Mouse (Mus musculus) liver, embryonic 14.5 days (tissue): ENCODE measurements around the gene Kmt2b.

Experiments
- CTCF ChIP-seq: IDR thresholded peaks from 2 replicates; pipeline ENCODE4 v1.5.1; 2016; ENCODE audit warnings: antibody characterized with exemption, low read depth, control low read depth
- EP300 ChIP-seq: IDR thresholded peaks from 2 replicates; pipeline ENCODE4 v1.6.1; 2016; ENCODE audit warnings: antibody characterized with exemption, low read depth

DNA sequence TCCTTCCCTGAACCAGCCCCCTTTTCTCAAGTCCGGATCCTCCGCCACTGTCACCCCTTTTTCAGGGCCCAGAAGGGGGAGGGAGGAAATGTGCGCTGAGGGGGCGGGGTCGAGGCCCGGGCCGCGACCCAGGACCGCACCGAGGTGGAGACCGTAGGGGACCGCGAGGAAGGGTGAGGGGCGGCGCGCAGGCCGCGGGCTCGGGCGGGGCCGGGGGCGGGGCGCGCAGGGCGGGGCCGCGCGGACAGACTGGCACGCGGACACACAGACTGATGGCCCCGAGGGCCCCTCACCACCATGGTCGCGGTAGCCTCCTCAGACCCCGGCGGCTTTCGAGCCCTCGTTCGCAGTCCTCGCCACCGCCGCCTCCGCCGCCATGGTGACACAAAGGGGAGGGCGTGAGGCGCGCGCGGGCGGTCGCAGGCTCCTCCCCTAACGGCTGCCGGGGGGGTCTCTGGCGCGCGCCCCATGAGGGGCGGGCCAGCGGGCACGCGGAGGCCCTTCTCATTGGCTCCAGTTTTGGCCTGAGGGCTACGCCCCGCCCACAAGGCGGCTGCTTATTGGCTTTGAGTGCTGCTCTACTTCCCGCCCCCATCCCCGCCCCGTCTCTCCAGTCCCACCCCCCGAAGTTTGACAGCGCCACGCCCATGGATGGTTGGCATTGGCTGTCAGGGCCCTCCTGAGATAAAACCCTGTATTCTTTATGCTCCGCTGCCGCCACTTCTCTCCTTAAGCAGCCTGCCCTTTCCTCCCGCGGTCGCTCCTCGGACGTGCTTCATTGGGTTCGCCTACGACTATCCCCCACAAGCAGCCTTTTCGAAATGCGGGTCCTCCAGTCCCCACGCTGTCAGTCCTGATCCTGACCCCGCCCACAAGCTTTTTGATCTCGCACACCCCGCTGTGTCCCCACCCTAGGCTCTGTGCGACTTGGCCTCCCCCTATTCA lies 53.6 kb downstream of the Kmt2b start, which contains the start of gene Arhgap33:
- TF ChIP-seq EP300 = no peak
- no peak for TF ChIP-seq CTCF
